In the genomic region with DNA sequence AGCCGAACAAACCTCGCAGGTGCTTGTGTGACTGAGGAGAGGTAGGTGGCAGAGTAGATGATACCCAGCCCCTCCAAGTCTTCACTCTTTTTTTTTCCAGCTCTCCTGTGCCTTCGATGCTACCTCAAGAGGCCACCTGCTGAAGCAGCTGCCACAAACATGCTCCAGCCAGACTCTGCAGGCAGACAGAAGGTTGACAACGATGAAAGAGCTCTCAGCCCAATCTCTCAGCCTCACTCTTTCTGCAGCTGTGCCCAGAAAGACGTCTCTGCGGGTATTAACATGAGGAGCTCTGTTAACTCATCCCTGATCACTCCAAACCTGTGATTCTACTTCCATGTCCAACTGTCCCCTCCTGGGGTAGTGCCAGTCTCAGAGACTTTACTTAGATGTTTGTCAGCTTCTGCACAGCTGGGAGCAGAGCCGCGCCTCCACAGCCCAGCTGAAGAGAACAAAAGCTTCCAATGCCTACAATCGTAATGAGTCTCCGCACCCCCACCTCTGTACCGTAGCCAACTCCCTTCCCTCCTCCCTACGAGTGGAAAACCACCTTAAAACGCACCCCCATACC, we compare ENCODE assay signal across 8 mouse cellular contexts.
A peak's percentile ranks its signal among the peaks of the same experiment; 100 is the strongest.
DNase-seq lines count a peak whose midpoint lies in the region; ATAC-seq lines count a peak whose summit lies in the region.

No protein-coding gene starts in this region.

- no peaks in the 10 kb centered on the region for H3K27me3 ChIP-seq in kidney, embryonic 14.5 days (ENCODE audit: control insufficient read depth, insufficient read depth, low read length)
- no peaks in the 10 kb centered on the region; the same call in 1 of the 2 replicates for H3K27me3 ChIP-seq in forebrain, embryonic 11.5 days (ENCODE audit: control insufficient read depth, insufficient read depth, low read length)
- no peaks in the 10 kb centered on the region for H3K27me3 ChIP-seq in hindbrain, embryonic 15.5 days
- peaks cover 6% of the 10 kb centered on the region; the same call in 1 of the 2 replicates for H3K27me3 ChIP-seq in limb, embryonic 10.5 days (ENCODE audit: low read depth, poor library complexity, severe bottlenecking)

- 13% methylated on average over 13 of the region's 13 CpGs for WGBS in kidney, embryonic 14.5 days
- 4% methylated on average over 13 of the region's 13 CpGs for WGBS in forebrain, embryonic 11.5 days
- 7% methylated on average over 13 of the region's 13 CpGs for WGBS in hindbrain, embryonic 15.5 days
- WGBS in limb, embryonic 10.5 days = 12% methylated on average over 13 of the region's 13 CpGs

- no peak for DNase-seq in kidney, adult 18-20 months
- DNase-seq in forebrain, embryonic 11.5 days (ENCODE audit: low spot score) = peak; percentile 61
- no peak for DNase-seq in limb, embryonic 10.5 days (ENCODE audit: low spot score)
- DNase-seq in neural tube, embryonic 10.5 days (ENCODE audit: extremely low spot score, low spot score) = peak; percentile 52
- DNase-seq in Muller cell, postnatal 12 days (ENCODE audit: inconsistent ontology term) = no peak

- H3K9me3 ChIP-seq in kidney, embryonic 14.5 days (ENCODE audit: control insufficient read depth, low read length) = no peaks in the 10 kb centered on the region
- no peaks in the 10 kb centered on the region; the same call in 1 of the 2 replicates for H3K9me3 ChIP-seq in forebrain, embryonic 11.5 days (ENCODE audit: control insufficient read depth, low read length)
- no peaks in the 10 kb centered on the region for H3K9me3 ChIP-seq in hindbrain, embryonic 15.5 days
- no peaks in the 10 kb centered on the region for H3K9me3 ChIP-seq in limb, embryonic 10.5 days (replicated peaks)

- H3K4me1 ChIP-seq in kidney, embryonic 14.5 days (ENCODE audit: control insufficient read depth, insufficient read depth, low read length) = peaks cover 6% of the 10 kb centered on the region; the same call in 1 of the 2 replicates
- H3K4me1 ChIP-seq in forebrain, embryonic 11.5 days (replicated peaks; ENCODE audit: control insufficient read depth, insufficient read depth, low read length) = peaks cover 5% of the 10 kb centered on the region; the same call in 1 of the 2 replicates
- peaks cover 25% of the 10 kb centered on the region for H3K4me1 ChIP-seq in hindbrain, embryonic 15.5 days (replicated peaks)
- peaks cover 16% of the 10 kb centered on the region for H3K4me1 ChIP-seq in limb, embryonic 10.5 days

- H3K4me3 ChIP-seq in kidney, embryonic 14.5 days (ENCODE audit: low read length) = peak overlapping the region; percentile 40
- peak overlapping the region; percentile 25 for H3K4me3 ChIP-seq in forebrain, embryonic 11.5 days (ENCODE audit: low read depth, low read length)
- H3K4me3 ChIP-seq in hindbrain, embryonic 15.5 days = peak overlapping the region; percentile 35
- H3K4me3 ChIP-seq in limb, embryonic 10.5 days = peak overlapping the region; percentile 52

- ATAC-seq in kidney, embryonic 14.5 days (ENCODE audit: low FRiP score, low TSS enrichment) = peak; percentile 78
- peak; percentile 82 for ATAC-seq in forebrain, embryonic 11.5 days (replicated peaks; ENCODE audit: low FRiP score)
- peak; percentile 88 for ATAC-seq in hindbrain, embryonic 15.5 days (ENCODE audit: low FRiP score, low read depth)
- no peak for ATAC-seq in inflammation-experienced regulatory T-cells, adult 6 months

- H3K4me2 ChIP-seq in kidney, embryonic 14.5 days (replicated peaks; ENCODE audit: low read depth, low read length) = peak overlapping the region; percentile 74
- peak overlapping the region; percentile 52 for H3K4me2 ChIP-seq in forebrain, embryonic 11.5 days (ENCODE audit: low read depth, low read length, severe bottlenecking)
- peak overlapping the region; percentile 70 for H3K4me2 ChIP-seq in hindbrain, embryonic 15.5 days

- H3K27ac ChIP-seq in kidney, embryonic 14.5 days (ENCODE audit: low read depth, low read length) = no peak overlapping the region
- no peak overlapping the region for H3K27ac ChIP-seq in forebrain, embryonic 11.5 days (ENCODE audit: low read depth, low read length)
- H3K27ac ChIP-seq in hindbrain, embryonic 15.5 days (replicated peaks) = peak overlapping the region; percentile 86
- H3K27ac ChIP-seq in limb, embryonic 10.5 days = peak overlapping the region; percentile 82

- H3K9ac ChIP-seq in kidney, embryonic 14.5 days (ENCODE audit: low read depth, low read length) = peak overlapping the region; percentile 48; the same call in 1 of the 2 replicates
- H3K9ac ChIP-seq in forebrain, embryonic 11.5 days (ENCODE audit: low read length) = peak overlapping the region; percentile 59
- peak overlapping the region; percentile 48 for H3K9ac ChIP-seq in hindbrain, embryonic 15.5 days

- H3K36me3 ChIP-seq in kidney, embryonic 14.5 days (ENCODE audit: control insufficient read depth, insufficient read depth, low read length) = no peaks in the 10 kb centered on the region
- H3K36me3 ChIP-seq in forebrain, embryonic 11.5 days (ENCODE audit: control insufficient read depth, insufficient read depth, low read length) = no peaks in the 10 kb centered on the region
- H3K36me3 ChIP-seq in hindbrain, embryonic 15.5 days = no peaks in the 10 kb centered on the region
- no peaks in the 10 kb centered on the region for H3K36me3 ChIP-seq in limb, embryonic 10.5 days

Comparison
In these comparisons a context has a peak if more than half of its experiments do, and no peak if none do; other contexts are left out.
1. H3K27ac ChIP-seq: peak in hindbrain, embryonic 15.5 days (single experiment) and limb, embryonic 10.5 days (single experiment); none in kidney, embryonic 14.5 days (single experiment) and forebrain, embryonic 11.5 days (single experiment).
2. DNase-seq: peak in forebrain, embryonic 11.5 days (single experiment) and neural tube, embryonic 10.5 days (single experiment); none in kidney, adult 18-20 months (single experiment), limb, embryonic 10.5 days (single experiment) and Muller cell, postnatal 12 days (single experiment).
3. Peak in every context shown above with its lines, with median percentiles within 50 percentile points of each other: H3K4me2 ChIP-seq, H3K4me3 ChIP-seq and H3K9ac ChIP-seq.